Mouse (Mus musculus) spleen, adult 2 months (tissue): ENCODE data around the gene Rybp.

Source experiments
- CTCF ChIP-seq: fragments of 200-500 bp; IDR thresholded peaks from 2 replicates; pipeline ENCODE4 v1.5.1; 2011; ENCODE audit warnings: mild to moderate bottlenecking, inconsistent platforms; ENCODE audit not compliant: insufficient read depth, insufficient read length, insufficient replicate concordance; ENCODE audit errors: extremely low read depth
- POLR2A ChIP-seq: fragments of 200-500 bp; IDR thresholded peaks from 2 replicates; pipeline ENCODE4 v1.6.1; 2011; ENCODE audit warnings: low read depth, low read length, inconsistent platforms

GRCm38 (mm10) chr6:100275643-100276042, 11.6 kb downstream of the Rybp start:
- TF ChIP-seq CTCF (no peak), POLR2A (no peak)
